Mouse (Mus musculus) mature B cell (primary cell): Measurements from ENCODE around the gene Tecpr1.

Source experiments
- in situ Hi-C: fragments of 300-500 bp; cut with MboI; formaldehyde crosslinking; loops from 2 replicates; pipeline ENCODE4 v1.14.3; 2019

Tecpr1 gene

GRCm38 (mm10) chr5:144223503-144223862, at the start of gene Tecpr1:
Gene Tecpr1, minus strand, starts transcription at chr5:144223615.
- in situ Hi-C loops, result loop anchor here (10.0 kb wide), 1 partner anchor 151 kb away; no protein-coding TSS in a partner anchor

DNA sequence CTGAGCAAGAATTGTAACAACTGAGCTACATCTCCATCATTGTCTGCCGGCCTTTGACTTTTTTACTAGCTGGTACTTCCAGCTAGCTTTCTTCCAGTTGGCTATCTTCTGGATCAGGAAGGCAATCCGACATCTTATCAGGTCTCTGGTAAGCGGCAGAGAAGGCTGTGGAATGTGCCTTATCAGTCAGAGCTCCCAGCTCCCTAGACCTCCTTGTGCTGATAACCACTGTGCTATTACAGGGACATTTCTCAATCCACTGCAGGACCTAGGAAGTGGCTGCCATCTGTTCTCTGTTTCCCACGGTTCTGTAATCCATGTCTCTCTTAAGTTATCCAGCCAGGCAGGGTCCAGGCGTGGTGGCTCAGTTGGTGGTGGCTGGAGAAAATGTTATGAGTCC, 48.4 kb upstream of the Tecpr1 start:
- in situ Hi-C loops, result no loop called here

- in situ Hi-C loops, result no loop called here
These were observed 47.7 kb upstream of the Tecpr1 start for GRCm38 (mm10) chr5:144271118-144271517.

- in situ Hi-C loops, result no loop called here
These were observed 47.0 kb upstream of the Tecpr1 start for GRCm38 (mm10) chr5:144270420-144270819.

DNA sequence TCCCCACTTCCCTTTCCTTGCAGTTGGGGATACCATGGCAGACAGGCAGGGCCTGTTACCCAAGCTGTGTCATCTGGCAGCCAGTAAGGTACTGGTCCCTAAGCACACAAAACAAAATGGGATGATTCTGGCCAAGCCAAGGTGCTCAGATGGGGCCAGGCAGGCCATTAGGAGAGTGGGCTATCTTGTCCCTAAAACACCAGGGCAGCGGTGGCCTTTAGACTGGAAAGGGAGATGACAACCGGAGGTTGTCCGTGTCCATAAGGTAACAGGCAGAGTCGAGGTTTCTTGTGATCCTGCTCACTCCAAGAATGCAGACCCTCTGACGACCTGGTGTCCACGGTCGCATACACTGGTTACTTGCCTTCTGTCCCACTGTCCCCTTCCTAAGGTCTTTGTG, 46.5 kb upstream of the Tecpr1 start:
- in situ Hi-C loops, result no loop called here

DNA sequence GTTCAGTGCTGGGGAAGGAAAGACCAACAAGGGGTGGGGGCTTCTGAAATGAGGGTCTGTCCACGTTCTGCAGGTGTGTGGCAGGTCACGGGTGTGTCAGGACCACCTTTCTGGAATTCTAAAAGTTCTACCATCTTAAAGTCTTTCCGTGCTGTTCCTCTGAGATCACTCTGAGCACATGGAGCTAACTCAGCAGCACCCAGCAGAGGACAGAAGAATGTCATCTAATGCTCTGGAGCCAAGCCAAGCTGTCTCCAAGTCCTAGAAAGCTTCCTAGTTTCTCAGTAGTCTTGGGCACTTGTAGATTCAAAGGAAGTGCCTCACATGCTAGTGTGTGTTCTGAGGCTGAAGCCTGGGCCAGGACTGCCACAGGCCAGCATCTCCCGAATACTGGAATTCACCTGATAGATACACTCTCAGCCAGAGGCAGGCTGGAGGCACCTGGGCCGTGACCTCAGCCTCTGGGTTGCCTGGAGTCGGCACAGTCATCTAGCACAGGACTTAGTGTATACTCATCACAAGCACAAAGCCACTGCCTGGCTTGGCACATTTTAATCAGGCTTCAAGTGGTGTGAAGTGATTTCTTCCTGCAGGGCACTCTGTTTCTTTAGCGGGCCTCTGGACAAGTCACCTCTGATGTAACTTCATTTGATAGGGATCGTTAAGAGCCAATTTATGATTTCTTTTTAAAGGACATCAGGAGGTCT, 44.3 kb upstream of the Tecpr1 start:
- in situ Hi-C loops, result no loop called here

GRCm38 (mm10) chr5:144263496-144263895, 40.1 kb upstream of the Tecpr1 start:
- in situ Hi-C loops, result no loop called here

DNA sequence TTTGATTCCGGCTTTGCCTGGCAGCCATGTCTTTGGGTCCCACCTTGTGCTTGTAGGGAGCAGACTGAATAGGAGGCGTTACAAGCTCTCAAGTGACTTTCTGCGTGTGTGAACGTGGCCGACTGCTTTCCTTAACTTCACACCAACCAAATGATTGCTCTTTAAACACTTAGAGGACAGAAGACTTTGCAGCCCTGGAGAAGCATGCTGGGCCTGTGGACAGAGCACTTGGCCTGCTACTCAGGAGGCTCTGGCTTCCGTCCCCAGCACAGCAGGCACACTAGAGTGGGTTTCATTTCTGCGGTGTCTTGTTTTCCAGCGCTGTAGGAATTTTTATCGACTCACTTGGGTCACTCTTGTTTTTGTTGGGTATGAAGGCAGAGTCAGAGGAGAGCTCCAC, 39.7 kb upstream of the Tecpr1 start:
- in situ Hi-C loops, result no loop called here

- in situ Hi-C loops, result no loop called here
These were observed 38.4 kb upstream of the Tecpr1 start for GRCm38 (mm10) chr5:144261829-144262228.

- in situ Hi-C loops, result no loop called here
These were observed 37.9 kb upstream of the Tecpr1 start for GRCm38 (mm10) chr5:144261309-144261708.

DNA sequence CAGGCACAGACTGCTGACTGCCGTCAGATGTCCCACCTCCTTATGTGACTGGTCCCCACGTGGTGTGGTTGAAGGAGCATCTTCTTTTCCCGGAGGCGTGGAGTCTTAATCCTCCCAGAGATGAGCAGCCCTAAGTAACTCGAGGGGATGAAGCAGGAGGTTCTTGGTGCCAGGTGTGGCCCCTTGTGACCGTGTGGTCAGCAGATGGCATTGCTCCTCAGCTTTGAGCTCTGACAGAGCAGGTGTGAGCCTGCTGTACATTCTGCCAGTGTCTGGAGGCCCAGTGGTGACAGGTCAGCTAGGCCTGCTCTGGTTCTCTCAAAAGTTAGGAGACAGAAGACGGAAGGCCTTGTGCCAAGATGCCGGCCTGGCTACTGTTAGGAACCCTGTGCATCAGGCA, 37.0 kb upstream of the Tecpr1 start:
- in situ Hi-C loops, result no loop called here

DNA sequence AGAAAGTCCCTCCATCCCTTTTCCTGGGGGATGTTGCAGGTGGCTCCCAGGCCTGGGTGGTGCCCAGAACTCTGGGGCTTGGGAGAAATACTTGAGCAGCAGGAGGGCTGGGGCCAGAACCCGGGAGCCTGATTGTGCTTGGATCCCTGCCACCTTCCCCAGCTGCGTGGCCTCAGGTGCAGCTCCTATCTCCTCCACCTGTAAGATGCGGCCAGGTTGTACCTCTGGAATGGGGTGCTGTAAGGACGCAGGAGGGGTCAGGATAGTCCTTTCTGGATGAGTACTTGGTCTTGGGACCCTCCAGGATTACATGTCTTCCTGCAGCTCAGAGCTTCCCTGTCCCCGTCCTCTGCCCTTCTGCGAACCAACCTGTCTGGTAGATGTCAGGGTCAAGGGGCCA, 35.8 kb upstream of the Tecpr1 start:
- in situ Hi-C loops, result no loop called here

GRCm38 (mm10) chr5:144258687-144259086, 35.3 kb upstream of the Tecpr1 start:
- in situ Hi-C loops, result no loop called here

DNA sequence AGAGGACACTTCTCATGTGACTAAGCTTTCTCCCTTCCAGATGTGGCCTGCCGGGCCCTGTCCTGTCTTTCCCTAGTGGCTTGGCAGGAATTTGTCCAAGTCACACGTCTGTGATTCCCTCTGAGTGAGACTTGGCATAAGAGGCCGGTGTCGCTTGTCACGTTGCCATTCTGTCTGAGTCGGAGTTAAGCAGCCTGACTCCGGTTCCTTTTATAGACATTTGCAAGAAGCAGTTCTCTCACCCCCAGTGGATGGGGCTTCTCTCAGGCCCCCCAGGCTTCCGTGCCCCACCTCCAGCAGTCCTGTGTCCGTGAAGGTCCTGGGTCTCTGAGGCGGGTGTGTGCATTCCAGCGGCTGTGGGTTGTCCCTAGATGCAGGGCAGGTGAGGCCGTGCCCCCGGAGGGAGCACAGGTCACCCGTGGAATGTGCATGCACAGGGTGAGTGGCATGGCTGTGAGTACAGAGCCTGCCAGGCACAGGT, 34.8 kb upstream of the Tecpr1 start:
- in situ Hi-C loops, result no loop called here

DNA sequence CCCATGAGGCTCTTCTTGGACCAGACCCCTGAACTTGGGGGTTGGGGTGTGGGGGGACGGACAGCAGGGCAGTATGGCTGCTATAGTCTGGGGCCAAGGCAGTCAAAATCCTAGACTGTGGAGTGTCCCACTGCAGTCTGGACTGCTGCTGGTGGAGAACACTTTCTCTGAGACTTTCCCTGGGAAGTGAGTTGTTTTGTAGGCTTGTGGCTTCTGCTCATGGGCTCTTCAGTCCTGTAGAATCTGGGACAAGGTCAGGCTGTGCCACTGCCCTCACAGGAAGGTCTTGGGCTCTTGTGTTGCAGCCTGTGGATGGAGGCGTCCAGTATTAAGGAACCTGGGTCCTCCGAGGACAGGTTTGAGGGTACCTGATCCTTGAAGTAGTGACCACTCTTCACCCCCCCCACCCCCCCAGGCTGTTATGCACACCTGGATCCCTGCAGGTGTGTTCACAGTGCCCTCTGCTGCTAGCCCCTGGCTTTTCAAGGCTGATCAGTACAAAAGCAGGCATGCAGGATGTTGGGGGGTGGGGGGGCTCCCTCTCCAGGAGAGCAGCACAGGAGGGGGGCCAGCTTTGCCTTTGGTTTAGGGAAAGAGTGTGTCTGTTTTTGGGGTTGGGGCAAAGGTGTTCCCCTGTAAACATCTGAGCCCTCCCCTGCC, 34.2 kb upstream of the Tecpr1 start:
- in situ Hi-C loops, result no loop called here

DNA sequence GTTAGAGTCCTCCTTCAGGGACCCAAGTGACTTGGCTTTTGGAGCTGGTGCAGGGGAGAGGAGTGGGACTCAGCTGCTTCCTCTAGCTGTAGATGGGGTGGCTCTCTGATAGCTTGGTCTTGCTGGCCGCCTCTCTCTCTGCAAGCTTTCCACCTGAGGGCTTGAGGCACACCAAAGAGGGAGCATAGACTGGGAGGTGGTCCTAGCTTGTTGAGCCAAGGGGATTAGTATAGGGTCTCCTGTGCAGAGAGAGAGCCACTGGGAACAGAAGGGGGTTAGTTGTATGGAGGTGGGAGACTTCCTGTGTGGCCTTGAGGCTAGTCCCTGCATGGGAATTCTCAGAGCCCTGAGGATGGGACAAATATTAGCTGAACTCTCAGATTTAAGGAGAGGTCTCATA, 33.5 kb upstream of the Tecpr1 start:
- in situ Hi-C loops, result no loop called here

GRCm38 (mm10) chr5:144256541-144256870, 33.1 kb upstream of the Tecpr1 start:
- in situ Hi-C loops, result no loop called here

DNA sequence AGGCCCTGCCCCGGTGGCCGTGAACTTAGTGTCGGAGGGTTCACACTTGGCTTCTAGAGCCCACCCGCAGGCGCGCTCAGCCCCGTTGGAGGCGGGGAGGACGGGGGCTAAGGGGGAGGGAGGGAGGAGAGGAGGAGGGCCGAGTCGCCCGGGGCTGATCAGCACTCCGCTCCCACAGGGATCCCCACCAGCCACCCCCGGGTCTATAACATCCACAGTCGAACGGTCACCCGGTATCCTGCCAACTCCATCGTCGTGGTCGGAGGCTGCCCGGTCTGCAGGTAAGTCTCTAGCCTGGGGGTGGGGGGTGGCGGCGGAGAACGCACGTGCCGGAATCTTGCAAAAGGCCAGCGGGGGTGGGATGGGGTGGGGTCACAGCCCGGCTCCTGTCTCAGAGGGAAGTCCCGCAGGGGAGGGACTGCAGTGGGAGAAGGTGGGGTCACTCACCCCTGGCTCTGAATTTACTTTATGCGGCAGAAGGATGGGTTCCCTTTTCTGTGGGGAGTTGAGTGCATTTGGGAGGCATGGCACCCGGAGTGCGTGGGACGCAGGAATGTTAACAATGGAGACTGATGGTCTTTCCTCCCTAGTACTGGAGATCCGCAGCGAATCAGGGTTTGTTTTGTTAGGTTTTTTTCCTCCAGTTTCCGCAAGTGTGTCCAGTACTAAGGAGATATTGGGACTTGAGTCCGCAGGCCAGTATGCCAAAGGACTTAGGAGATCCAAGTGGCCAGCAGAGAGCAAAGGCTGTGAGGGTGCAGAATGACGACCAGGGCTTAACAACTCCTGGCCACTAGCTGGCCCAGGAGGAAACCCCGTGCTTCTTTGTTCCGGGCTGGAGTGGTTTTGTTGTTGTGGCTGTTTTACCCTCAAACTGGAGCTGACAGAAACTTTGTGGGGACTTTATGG, 32.5 kb upstream of the Tecpr1 start:
- in situ Hi-C loops, result no loop called here

DNA sequence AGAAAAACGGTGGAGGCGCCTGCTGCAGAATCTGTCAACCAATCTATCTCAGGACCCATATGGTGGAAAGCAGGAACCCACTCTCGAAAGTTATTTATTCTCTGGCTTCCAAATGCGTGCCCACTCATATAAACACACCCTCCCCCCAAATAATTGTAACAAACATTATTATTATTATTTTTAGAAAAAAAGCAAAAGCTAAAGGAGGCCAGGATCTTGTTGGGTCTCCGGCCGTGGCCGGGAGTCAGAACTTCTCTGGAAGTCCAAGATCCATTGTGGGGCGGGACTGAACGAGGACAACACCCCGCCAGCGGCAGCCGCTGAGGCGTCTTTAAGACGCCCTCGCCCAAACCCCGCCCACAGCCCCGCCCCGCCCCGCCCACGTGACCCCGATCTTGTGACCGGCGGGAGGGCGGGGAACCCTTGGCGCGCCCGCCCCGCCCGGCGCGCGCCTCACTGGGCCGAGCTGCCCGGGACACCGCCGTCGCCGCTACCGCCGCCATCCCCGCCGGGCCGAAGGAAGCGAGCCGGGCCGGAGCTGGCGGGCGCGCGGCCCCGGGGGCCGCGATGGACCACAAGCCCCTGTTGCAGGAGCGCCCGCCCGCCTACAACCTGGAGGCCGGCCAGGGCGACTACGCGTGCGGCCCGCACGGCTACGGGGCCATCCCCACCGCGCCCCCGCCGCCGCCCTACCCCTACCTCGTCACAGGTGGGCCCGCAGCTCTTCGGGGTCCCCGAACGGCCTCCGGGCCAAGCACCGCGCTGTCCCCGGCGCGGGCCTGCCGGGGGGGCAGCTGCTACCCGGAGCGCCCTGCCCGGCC, 31.6 kb upstream of the Tecpr1 start:
- in situ Hi-C loops, result no loop called here

- in situ Hi-C loops, result no loop called here
These were observed 30.9 kb upstream of the Tecpr1 start for GRCm38 (mm10) chr5:144254122-144254810.

GRCm38 (mm10) chr5:144253212-144253611, 29.8 kb upstream of the Tecpr1 start:
- in situ Hi-C loops, result no loop called here
